Mouse (Mus musculus) gastrocnemius, postnatal 36 days (tissue): ENCODE measurements at regions not wholly inside any gene's neighbourhood (a gene's known extent, or its start where the extent isn't known, plus 50 kb on each side); places are given as distances from the start of the nearest gene placed in this dataset.
A peak's percentile ranks its signal among the peaks of the same experiment; 100 is the strongest.

Source experiments
- DNase-seq, 2 experiments: peaks; one replicate each; pipeline ENCODE4 v3.0.0; 2022
- intact Hi-C: fragments of 180-260 bp; cut with DNase I; formaldehyde crosslinking; loops from one replicate; pipeline ENCODE4 v1.15.1; 2025

- no peak for DNase-seq
- intact Hi-C loops = loop anchor here (10.0 kb wide), 1 partner anchor 341 kb away; no protein-coding TSS in a partner anchor
Measured at GRCm38 (mm10) chr5:148454200-148454599, 54.5 kb upstream of the Slc7a1 start.

GRCm38 (mm10) chr5:148453776-148454175, 54.1 kb upstream of the Slc7a1 start:
- intact Hi-C loops = loop anchor here (10.0 kb wide), 1 partner anchor 341 kb away; no protein-coding TSS in a partner anchor
- no peak for DNase-seq

GRCm38 (mm10) chr5:148452909-148453632, 53.4 kb upstream of the Slc7a1 start:
- intact Hi-C loops = loop anchor here (10.0 kb wide), 1 partner anchor 342 kb away; no protein-coding TSS in a partner anchor

GRCm38 (mm10) chr5:148451811-148452210, 52.1 kb upstream of the Slc7a1 start:
- DNase-seq = peak; percentile 21 to 34
- intact Hi-C loops = loop anchor here (1.0 to 10.0 kb wide), 2 partner anchors 120 to 343 kb away; no protein-coding TSS in a partner anchor

More at GRCm38 (mm10) chr5:148452909-148453632, 53.4 kb upstream of the Slc7a1 start:
- DNase-seq = no peak

- peak; percentile 27 to 33 for DNase-seq
- intact Hi-C loops = loop anchor here (1.0 to 10.0 kb wide), 2 partner anchors 119 to 344 kb away; no protein-coding TSS in a partner anchor
Measured at GRCm38 (mm10) chr5:148450924-148451323, 51.2 kb upstream of the Slc7a1 start.
